Mouse (Mus musculus) stomach, postnatal 0 days (tissue): Measurements from ENCODE around the gene Tpd52l1.

ENCODE experiments used
- CTCF ChIP-seq: IDR thresholded peaks from 2 replicates; pipeline ENCODE4 v1.5.1; 2016; ENCODE audit warnings: antibody characterized with exemption, low read depth, mild to moderate bottlenecking, moderate library complexity
- EP300 ChIP-seq: optimal IDR thresholded peaks from 2 replicates; pipeline ENCODE3; 2016; ENCODE audit warnings: antibody characterized with exemption

GRCm38 (mm10) chr10:31463044-31463443, 17.3 kb upstream of the Tpd52l1 start:
- TF ChIP-seq CTCF (no peak), EP300 (no peak)
